Mouse (Mus musculus): ENCODE data around the gene Trib2.

GRCm38 (mm10) chr12:15757351-15757750 lies 59.4 kb downstream of the Trib2 start:
- no peak for TF ChIP-seq CTCF (IDR thresholded peaks at IDR 0.05; ENCODE audit: low read depth, low read length)
- no peak for TF ChIP-seq POLR2A (IDR thresholded peaks at IDR 0.05; ENCODE audit: borderline replicate concordance, low read depth, low read length)
